Mouse (Mus musculus) neural tube, embryonic 14.5 days (tissue): Measurements from ENCODE around the gene Nckap5. TPM values are rescaled to one million over a fixed set of nuclear protein-coding genes. Genes with fewer than 3 reads are reported as not detected.
A peak's percentile ranks its signal among the peaks of the same experiment; 100 is the strongest.
"Not testable (repeated sequence)": the region's sequence is repeated elsewhere in the genome, so short reads cannot be mapped to it uniquely, and the experiment has no call there.

Experiments used
- ATAC-seq: fragments of 200-750 bp; cut with Nextera tagmentation; 2 replicates; pipeline ENCODE4 v1.8.0; 2017; ENCODE audit warnings: low read depth, mild to moderate bottlenecking, moderate TSS enrichment, moderate library complexity
- H3K27ac ChIP-seq: fragments of 300-500 bp; sonication (generic); 2 replicates; pipeline ENCODE4 v1.5.1; 2014; ENCODE audit warnings: low read depth, mild to moderate bottlenecking, control low read depth, low read length, moderate library complexity, mixed read lengths
- H3K27me3 ChIP-seq: fragments of 300-500 bp; sonication (generic); 2 replicates; pipeline ENCODE4 v1.6.1; 2014; ENCODE audit warnings: low read length; ENCODE audit not compliant: control insufficient read depth, insufficient read depth
- H3K36me3 ChIP-seq: fragments of 300-500 bp; sonication (generic); 2 replicates; pipeline ENCODE4 v1.6.1; 2014; ENCODE audit warnings: low read length, mixed read lengths; ENCODE audit not compliant: control insufficient read depth, insufficient read depth
- H3K4me1 ChIP-seq: fragments of 300-500 bp; sonication (generic); 2 replicates; pipeline ENCODE4 v1.6.1; 2014; ENCODE audit warnings: low read length; ENCODE audit not compliant: control insufficient read depth, insufficient read depth
- H3K4me2 ChIP-seq: fragments of 300-500 bp; sonication (generic); 2 replicates; pipeline ENCODE4 v1.6.1; 2014; ENCODE audit warnings: mild to moderate bottlenecking, low read depth, low read length, control low read depth
- H3K4me3 ChIP-seq: fragments of 300-500 bp; sonication (generic); 2 replicates; pipeline ENCODE4 v1.5.1; 2014; ENCODE audit warnings: low read depth, low read length, control low read depth, mixed read lengths
- H3K9ac ChIP-seq: fragments of 300-500 bp; sonication (generic); replicated peaks from 2 replicates; pipeline ENCODE4 v1.6.1; 2014; ENCODE audit warnings: low read depth, mild to moderate bottlenecking, control low read depth, low read length, mixed read lengths
- H3K9me3 ChIP-seq: fragments of 300-500 bp; sonication (generic); 2 replicates; pipeline ENCODE4 v1.6.1; 2016; ENCODE audit warnings: low read length; ENCODE audit not compliant: control insufficient read depth
- WGBS: fragments of 180-500 bp; shearing (Covaris S2); extraction: QIAGEN DNeasy Blood & Tissue Kit; methylation state at CpG from one replicate; pipeline ENCODE4 v1.1.7; 2014; 5-methylcytosine and 5-hydroxymethylcytosine counted together
- polyA plus RNA-seq: library from polyadenylated mRNA; unstranded; fragments of >200 nt; fragmentation: Nextera tagmentation; extraction: Ambion mirVana; gene quantifications from 2 replicates; pipeline ENCODE4 v1.2.1, GENCODE M21; 2014

Nckap5 gene
- polyA plus RNA-seq, 1 experiment from 2014 or later: 19.0 TPM

- Histone ChIP-seq H3K4me3 (no peak overlapping the region), H3K9ac (no peak overlapping the region), H3K9me3 (no peaks in the 10 kb centered on the region), H3K4me1 (no peaks in the 10 kb centered on the region), H3K36me3 (no peaks in the 10 kb centered on the region), H3K27me3 (no peaks in the 10 kb centered on the region), H3K4me2 (no peak overlapping the region; the same call in 1 of the 2 replicates), H3K27ac (no peak overlapping the region)
- WGBS: 28% methylated on average over 11 of the region's 11 CpGs
- peak; percentile 70; the same call in 1 of the 2 replicates for ATAC-seq
Measured at GRCm38 (mm10) chr1:126799379-126799798, 31.2 kb downstream of the Nckap5 start.

DNA sequence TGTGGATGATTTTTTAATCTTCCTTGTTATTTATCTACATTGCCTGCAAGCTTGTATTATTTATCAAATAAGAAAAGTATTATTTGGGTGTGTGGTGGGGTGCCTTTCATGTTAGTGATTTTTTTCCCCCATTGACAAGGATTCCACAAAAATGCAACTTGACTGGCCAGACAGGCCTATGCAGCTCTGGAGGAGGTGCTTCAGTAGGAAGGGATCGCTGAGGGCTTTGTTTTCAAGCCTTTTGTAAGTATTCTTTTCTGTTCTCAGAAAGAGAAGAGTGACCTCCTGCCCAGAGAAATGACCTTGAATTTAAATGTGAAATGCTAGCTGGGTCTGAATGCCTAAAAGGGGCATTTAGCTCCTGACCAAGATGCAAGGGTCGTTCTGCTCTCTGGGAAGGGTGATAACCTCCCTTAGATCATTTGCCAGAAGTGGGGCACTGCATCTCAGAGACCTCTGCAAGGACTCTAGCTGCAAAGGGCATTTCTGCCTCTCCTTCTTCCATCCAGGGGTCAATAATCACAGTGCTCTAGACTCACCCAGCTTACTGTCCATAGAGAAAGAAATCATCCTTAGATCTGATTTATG is 50.2 kb downstream of the Nckap5 start:
- not testable (repeated sequence) for H3K4me2 ChIP-seq, H3K36me3 ChIP-seq, H3K9me3 ChIP-seq, ATAC-seq, H3K4me3 ChIP-seq, H3K27me3 ChIP-seq, H3K27ac ChIP-seq, H3K4me1 ChIP-seq, H3K9ac ChIP-seq
- no CpG with 5 or more reads among the region's 2 CpGs for WGBS

DNA sequence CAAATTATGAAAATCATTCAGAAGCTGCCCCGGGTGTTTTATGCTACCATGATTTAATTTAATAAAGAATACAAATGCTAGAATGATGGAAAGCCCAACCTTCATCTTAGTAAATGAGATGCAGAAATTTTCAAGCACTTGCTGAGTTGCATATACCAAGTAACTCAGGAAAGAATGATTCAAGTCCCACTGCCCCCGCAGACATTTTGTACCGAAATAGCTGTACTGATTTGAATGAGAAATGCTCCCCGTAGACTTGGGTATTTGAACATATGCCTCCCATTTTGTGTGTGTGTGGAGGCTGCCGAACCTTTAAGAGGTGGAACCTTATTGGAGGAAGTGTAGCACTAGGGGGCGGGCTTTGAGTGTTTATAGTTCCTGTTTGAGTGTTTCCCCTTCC is 56.7 kb downstream of the Nckap5 start:
- H3K4me3 ChIP-seq, H3K36me3 ChIP-seq, ATAC-seq, H3K4me1 ChIP-seq, H3K9ac ChIP-seq, H3K9me3 ChIP-seq, H3K4me2 ChIP-seq, H3K27ac ChIP-seq, H3K27me3 ChIP-seq: not testable (repeated sequence)
- no CpG with 5 or more reads among the region's 6 CpGs for WGBS

- Histone ChIP-seq H3K9ac (no peak overlapping the region), H3K4me3 (no peak overlapping the region), H3K4me1 (no peaks in the 10 kb centered on the region), H3K4me2 (no peak overlapping the region), H3K36me3 (no peaks in the 10 kb centered on the region), H3K27ac (no peak overlapping the region), H3K27me3 (no peaks in the 10 kb centered on the region), H3K9me3 (no peaks in the 10 kb centered on the region)
- 66% methylated on average over 1 of the region's 1 CpGs for WGBS
- no peak for ATAC-seq
Measured at GRCm38 (mm10) chr1:126766971-126767370, 63.6 kb downstream of the Nckap5 start.

GRCm38 (mm10) chr1:126765506-126766170 is 65.0 kb downstream of the Nckap5 start:
- 56% methylated on average over 6 of the region's 6 CpGs for WGBS
- H3K9ac ChIP-seq: no peak overlapping the region
- no peak overlapping the region for H3K4me3 ChIP-seq
- no peaks in the 10 kb centered on the region for H3K27me3 ChIP-seq
- H3K4me2 ChIP-seq: no peak overlapping the region
- H3K4me1 ChIP-seq: no peaks in the 10 kb centered on the region
- H3K27ac ChIP-seq: no peak overlapping the region
- no peaks in the 10 kb centered on the region for H3K36me3 ChIP-seq
- H3K9me3 ChIP-seq: no peaks in the 10 kb centered on the region
- no peak for ATAC-seq

- no peak for ATAC-seq
- Histone ChIP-seq H3K27me3 (no peaks in the 10 kb centered on the region), H3K36me3 (no peaks in the 10 kb centered on the region), H3K4me3 (no peak overlapping the region), H3K9ac (no peak overlapping the region), H3K4me2 (no peak overlapping the region), H3K27ac (no peak overlapping the region), H3K4me1 (no peaks in the 10 kb centered on the region), H3K9me3 (no peaks in the 10 kb centered on the region)
- WGBS: 88% methylated on average over 3 of the region's 3 CpGs
Measured at GRCm38 (mm10) chr1:126764201-126764600, 66.4 kb downstream of the Nckap5 start.

GRCm38 (mm10) chr1:126763192-126763591 is 67.4 kb downstream of the Nckap5 start:
- H3K27me3 ChIP-seq: no peaks in the 10 kb centered on the region
- H3K4me3 ChIP-seq: no peak overlapping the region
- H3K9me3 ChIP-seq: no peaks in the 10 kb centered on the region
- no peaks in the 10 kb centered on the region for H3K4me1 ChIP-seq
- H3K36me3 ChIP-seq: no peaks in the 10 kb centered on the region
- H3K4me2 ChIP-seq: no peak overlapping the region
- ATAC-seq: no peak
- no peak overlapping the region for H3K9ac ChIP-seq
- no peak overlapping the region for H3K27ac ChIP-seq
- WGBS: 95% methylated on average over 2 of the region's 2 CpGs

- H3K4me2 ChIP-seq: no peak overlapping the region
- no peaks in the 10 kb centered on the region for H3K9me3 ChIP-seq
- no peak overlapping the region for H3K4me3 ChIP-seq
- 35% methylated on average over 2 of the region's 2 CpGs for WGBS
- ATAC-seq: no peak
- no peaks in the 10 kb centered on the region for H3K27me3 ChIP-seq
- no peak overlapping the region for H3K9ac ChIP-seq
- no peaks in the 10 kb centered on the region for H3K4me1 ChIP-seq
- H3K27ac ChIP-seq: no peak overlapping the region
- no peaks in the 10 kb centered on the region for H3K36me3 ChIP-seq
Measured at GRCm38 (mm10) chr1:126760386-126760785, 70.2 kb downstream of the Nckap5 start.

GRCm38 (mm10) chr1:126755682-126756081 is 74.9 kb downstream of the Nckap5 start:
- Histone ChIP-seq H3K27me3 (no peaks in the 10 kb centered on the region), H3K9ac (no peak overlapping the region), H3K4me1 (peaks cover 3% of the 10 kb centered on the region; the same call in 1 of the 2 replicates), H3K27ac (no peak overlapping the region), H3K9me3 (no peaks in the 10 kb centered on the region), H3K36me3 (no peaks in the 10 kb centered on the region), H3K4me3 (no peak overlapping the region), H3K4me2 (no peak overlapping the region)
- WGBS: 17% methylated on average over 5 of the region's 5 CpGs
- no peak for ATAC-seq
